Comparison of ENCODE assay signal across 16 mouse cellular contexts in the genomic region with DNA sequence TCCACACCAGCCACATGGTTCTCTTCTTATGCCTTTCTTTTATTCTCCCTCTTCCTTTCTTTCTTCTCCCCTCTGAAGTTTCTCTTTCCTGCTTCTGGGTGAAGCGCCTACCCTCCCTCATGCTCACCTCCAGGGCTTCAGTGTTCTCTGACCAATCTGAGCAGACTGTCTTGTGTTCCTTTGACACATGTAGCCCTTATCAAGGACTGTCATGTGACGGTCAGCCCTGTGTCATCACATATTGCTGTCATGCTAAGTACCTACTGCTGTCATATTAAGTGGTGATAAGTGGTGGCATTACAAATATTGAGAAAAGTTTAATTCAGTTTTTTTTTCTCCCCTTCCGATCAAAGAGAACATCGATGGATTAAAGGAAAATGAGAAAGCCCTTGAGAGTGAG. TPM values are rescaled to one million over a fixed set of nuclear protein-coding genes. Genes with fewer than 3 reads are reported as not detected.
DNase-seq lines count a peak whose midpoint lies in the region; ATAC-seq and TF ChIP-seq lines count a peak whose summit lies in the region.
"Had no signal": no experiment of that assay in that cellular context is flagged by ENCODE, and none has a peak within 500 bp of the region (broad histone marks: within the 10 kb centered on the region; RNA-seq: fewer than 3 reads in every experiment).

No protein-coding gene starts in this region.

- no peak for ATAC-seq in kidney, postnatal 0 days (replicated peaks; ENCODE audit: low FRiP score, low read depth)
- ATAC-seq in liver, embryonic 14.5 days (ENCODE audit: insufficient read depth) = peak; percentile 54; the same call in 1 of the 2 replicates
- no peak for ATAC-seq in forebrain, embryonic 12.5 days (ENCODE audit: low FRiP score)
- ATAC-seq in stomach, postnatal 0 days (ENCODE audit: low FRiP score, low TSS enrichment) = no peak
- ATAC-seq: midbrain, embryonic 13.5 days had no signal

- no peak for TF ChIP-seq POLR2A in MEL (IDR thresholded peaks at IDR 0.05; ENCODE audit: control insufficient read depth in 1 of 2, insufficient read depth in 1 of 2, low read depth in 1 of 2, low read length in 2 of 2, poor library complexity in 1 of 2)

- peaks cover 2% of the 10 kb centered on the region for H3K79me2 ChIP-seq in MEL (ENCODE audit: control insufficient read depth, insufficient read depth, low read length, poor library complexity)

- WGBS in kidney, postnatal 0 days = 80% methylated on average over 4 of the region's 4 CpGs
- 52% methylated on average over 4 of the region's 4 CpGs for WGBS in liver, embryonic 14.5 days (ENCODE audit: insufficient replicate concordance)
- 84% methylated on average over 4 of the region's 4 CpGs for WGBS in forebrain, embryonic 12.5 days
- WGBS in stomach, postnatal 0 days = 72% methylated on average over 4 of the region's 4 CpGs

- H3K9ac ChIP-seq in kidney, postnatal 0 days (ENCODE audit: low read depth, low read length) = no peak overlapping the region
- no peak overlapping the region for H3K9ac ChIP-seq in MEL (ENCODE audit: control insufficient read depth, low read depth, low read length, poor library complexity, severe bottlenecking)
- H3K9ac ChIP-seq in liver, embryonic 14.5 days (replicated peaks) = no peak overlapping the region
- H3K9ac ChIP-seq in forebrain, embryonic 12.5 days = no peak overlapping the region
- no peak overlapping the region for H3K9ac ChIP-seq in stomach, postnatal 0 days (ENCODE audit: low read length)
- H3K9ac ChIP-seq: hindbrain, embryonic 15.5 days; midbrain, embryonic 13.5 days; neural tube, embryonic 12.5 days; stomach, embryonic 15.5 days had no signal

- no peak for TF ChIP-seq RAD21 in MEL (IDR thresholded peaks at IDR 0.05; ENCODE audit: low read depth, low read length)

- peaks cover 32% of the 10 kb centered on the region for H3K4me1 ChIP-seq in kidney, postnatal 0 days (replicated peaks; ENCODE audit: insufficient read depth, low read length)
- peaks cover 13 to 21% of the 10 kb centered on the region in 2 experiments for H3K4me1 ChIP-seq in MEL (ENCODE audit: control insufficient read depth in 1 of 2, insufficient read depth in 2 of 2, low read length in 2 of 2)
- peaks cover 8 to 34% of the 10 kb centered on the region in 2 experiments for H3K4me1 ChIP-seq in liver, embryonic 14.5 days (replicated peaks; ENCODE audit: control insufficient read depth in 2 of 2, insufficient read depth in 2 of 2, low read length in 1 of 2)
- peaks cover 40% of the 10 kb centered on the region for H3K4me1 ChIP-seq in forebrain, embryonic 12.5 days
- H3K4me1 ChIP-seq in stomach, postnatal 0 days (replicated peaks; ENCODE audit: control insufficient read depth, insufficient read depth) = peaks cover 13% of the 10 kb centered on the region

- H3K4me3 ChIP-seq in gastrocnemius, adult 2 months = no peak overlapping the region
- H3K4me3 ChIP-seq in kidney, postnatal 0 days (replicated peaks; ENCODE audit: low read depth, low read length) = no peak overlapping the region
- H3K4me3 ChIP-seq in MEL (ENCODE audit: control insufficient read depth in 1 of 2, insufficient read depth in 1 of 2, low read depth in 2 of 2, low read length in 2 of 2) = peak overlapping the region in 1 of 2 experiments; percentile 89; a peak in 1 of 4 replicates
- no peak overlapping the region for H3K4me3 ChIP-seq in liver, embryonic 14.5 days (ENCODE audit: insufficient read depth in 1 of 2, low read depth in 2 of 2, low read length in 2 of 2)
- no peak overlapping the region for H3K4me3 ChIP-seq in forebrain, embryonic 12.5 days (replicated peaks)
- no peak overlapping the region for H3K4me3 ChIP-seq in stomach, postnatal 0 days (ENCODE audit: low read depth, low read length)
- H3K4me3 ChIP-seq: hindbrain, embryonic 15.5 days; midbrain, embryonic 13.5 days; neural tube, embryonic 12.5 days; stomach, embryonic 15.5 days had no signal

- peak overlapping the region; percentile 79 for H3K27ac ChIP-seq in gastrocnemius, adult 2 months
- 0 out of 2 replicates have a peak overlapping the region, but pooled peaks have one; percentile 20 for H3K27ac ChIP-seq in kidney, postnatal 0 days
- H3K27ac ChIP-seq in MEL (ENCODE audit: control insufficient read depth, low read depth, low read length) = no peak overlapping the region; the same call in 1 of the 2 replicates
- no peak overlapping the region for H3K27ac ChIP-seq in liver, embryonic 14.5 days
- no peak overlapping the region for H3K27ac ChIP-seq in forebrain, embryonic 12.5 days
- H3K27ac ChIP-seq in stomach, postnatal 0 days (replicated peaks) = no peak overlapping the region
- H3K27ac ChIP-seq: hindbrain, embryonic 15.5 days; midbrain, embryonic 13.5 days; neural tube, embryonic 12.5 days; stomach, embryonic 15.5 days had no signal

- no peak overlapping the region for H3K4me2 ChIP-seq in kidney, postnatal 0 days (ENCODE audit: low read length)
- H3K4me2 ChIP-seq in liver, embryonic 14.5 days (ENCODE audit: low read depth) = no peak overlapping the region
- H3K4me2 ChIP-seq in forebrain, embryonic 12.5 days = no peak overlapping the region
- no peak overlapping the region for H3K4me2 ChIP-seq in stomach, postnatal 0 days (replicated peaks; ENCODE audit: low read depth)
- H3K4me2 ChIP-seq: hindbrain, embryonic 15.5 days; midbrain, embryonic 13.5 days; neural tube, embryonic 12.5 days; stomach, embryonic 15.5 days had no signal

- DNase-seq in gastrocnemius, adult 2 months = no peak
- no peak for DNase-seq in gastrocnemius, adult 8-10 months (ENCODE audit: low spot score in 2 of 2)
- DNase-seq in kidney, postnatal 0 days (ENCODE audit: low spot score) = no peak
- no peak for DNase-seq in kidney, postnatal 4 days
- DNase-seq in MEL (ENCODE audit: low read depth, low spot score) = peak; percentile 23
- DNase-seq in liver, embryonic 14.5 days (ENCODE audit: low read depth in 3 of 3, low spot score in 3 of 3) = no peak
- no peak for DNase-seq in stomach, postnatal 0 days (ENCODE audit: low spot score)
- DNase-seq: adrenal gland, postnatal 10 days; cerebellum, adult 9-11 months; embryo, embryonic 11 days; left cerebral cortex, postnatal 4 days had no signal

- H3K9me3 ChIP-seq in kidney, postnatal 0 days (replicated peaks; ENCODE audit: low read length) = no peaks in the 10 kb centered on the region
- H3K9me3 ChIP-seq in MEL (replicated peaks; ENCODE audit: insufficient read depth, low read length) = no peaks in the 10 kb centered on the region
- no peaks in the 10 kb centered on the region for H3K9me3 ChIP-seq in liver, embryonic 14.5 days (ENCODE audit: control insufficient read depth, low read length)
- no peaks in the 10 kb centered on the region for H3K9me3 ChIP-seq in forebrain, embryonic 12.5 days
- no peaks in the 10 kb centered on the region for H3K9me3 ChIP-seq in stomach, postnatal 0 days (ENCODE audit: control insufficient read depth, low read length)
- H3K9me3 ChIP-seq: hindbrain, embryonic 15.5 days; midbrain, embryonic 13.5 days; neural tube, embryonic 12.5 days; stomach, embryonic 15.5 days had no signal

- H3K27me3 ChIP-seq in kidney, postnatal 0 days (ENCODE audit: insufficient read depth, low read length) = no peaks in the 10 kb centered on the region
- no peaks in the 10 kb centered on the region for H3K27me3 ChIP-seq in MEL (ENCODE audit: control insufficient read depth in 1 of 2, insufficient read depth in 2 of 2, low read length in 2 of 2)
- H3K27me3 ChIP-seq in liver, embryonic 14.5 days (ENCODE audit: control insufficient read depth, insufficient read depth, low read length) = no peaks in the 10 kb centered on the region
- H3K27me3 ChIP-seq in forebrain, embryonic 12.5 days = no peaks in the 10 kb centered on the region
- no peaks in the 10 kb centered on the region for H3K27me3 ChIP-seq in stomach, postnatal 0 days (ENCODE audit: control insufficient read depth, insufficient read depth, low read length)
- H3K27me3 ChIP-seq: hindbrain, embryonic 15.5 days; midbrain, embryonic 13.5 days; neural tube, embryonic 12.5 days; stomach, embryonic 15.5 days had no signal

- intact Hi-C loops in gastrocnemius, adult 2 months (cut with DNase I) = no loop called here

- no peak for TF ChIP-seq CTCF in gastrocnemius, adult 2 months (IDR thresholded peaks at IDR 0.05)
- no peak for TF ChIP-seq CTCF in kidney, postnatal 0 days (IDR thresholded peaks at IDR 0.05; ENCODE audit: low read depth)
- TF ChIP-seq CTCF in MEL (IDR thresholded peaks at IDR 0.05 in 2 of 3, conservative IDR thresholded peaks at IDR 0.05 in 1 of 3; ENCODE audit: control insufficient read depth in 1 of 3, insufficient read depth in 1 of 3, low read depth in 2 of 3, low read length in 3 of 3, poor library complexity in 1 of 3, severe bottlenecking in 1 of 3) = no peak
- no peak for TF ChIP-seq CTCF in liver, embryonic 14.5 days (IDR thresholded peaks at IDR 0.05; ENCODE audit: low read depth)
- TF ChIP-seq CTCF in stomach, postnatal 0 days (IDR thresholded peaks at IDR 0.05; ENCODE audit: low read depth) = no peak

- no peaks in the 10 kb centered on the region for H3K36me3 ChIP-seq in kidney, postnatal 0 days (ENCODE audit: insufficient read depth, low read length)
- H3K36me3 ChIP-seq in MEL (ENCODE audit: control insufficient read depth in 1 of 2, insufficient read depth in 2 of 2, low read length in 2 of 2) = peaks cover 0 to 25% of the 10 kb centered on the region in 2 experiments; a peak in 2 of 4 replicates
- no peaks in the 10 kb centered on the region for H3K36me3 ChIP-seq in liver, embryonic 14.5 days (replicated peaks; ENCODE audit: control insufficient read depth, insufficient read depth, low read depth)
- no peaks in the 10 kb centered on the region for H3K36me3 ChIP-seq in forebrain, embryonic 12.5 days (replicated peaks)
- H3K36me3 ChIP-seq in stomach, postnatal 0 days (ENCODE audit: control insufficient read depth, insufficient read depth, low read length) = no peaks in the 10 kb centered on the region
- H3K36me3 ChIP-seq: hindbrain, embryonic 15.5 days; midbrain, embryonic 13.5 days; neural tube, embryonic 12.5 days; stomach, embryonic 15.5 days had no signal

- TF ChIP-seq EP300 in MEL (IDR thresholded peaks at IDR 0.05; ENCODE audit: low read depth in 1 of 2, low read length in 2 of 2) = no peak
- no peak for TF ChIP-seq EP300 in liver, embryonic 14.5 days (IDR thresholded peaks at IDR 0.05; ENCODE audit: low read depth)
- TF ChIP-seq EP300 in stomach, postnatal 0 days (optimal IDR thresholded peaks at IDR 0.05) = no peak

TF ChIP-seq in MEL, 35 proteins besides CTCF, POLR2A, EP300 and RAD21 (continues in another document):
- no peak for TF ChIP-seq NELFE (IDR thresholded peaks at IDR 0.05; ENCODE audit: low read depth, low read length)

RNA-seq across cellular contexts. Expression of a gene that starts 28.5 kb away (rescaled TPM):
- total RNA-seq in gastrocnemius, adult 2 months (2021) = 10 to 100 TPM; 15.1 to 16.2 TPM
- total RNA-seq in gastrocnemius, adult 8-10 months (2022) = 10 to 100 TPM; 10.3 to 16.6 (median 13.4) TPM
- 7.1 and 7.6 TPM in 2 replicates for polyA plus RNA-seq in kidney, postnatal 0 days (2015; fragmentation: Nextera tagmentation; extraction: Ambion mirVana)
- total RNA-seq in MEL (2012; rRNA removed) = 1.5 and 1.9 TPM in 2 replicates
- polyA plus RNA-seq in MEL (2012; ENCODE audit: insufficient read depth in 1 of 2, insufficient read length in 2 of 2, low read depth in 1 of 2, low replicate concordance in 2 of 2, missing spikeins in 1 of 2) = 1 to 10 TPM in 1 of 2 experiments, not detected in 1; 5.7 TPM
- 1.8 TPM in 2 replicates for polyA plus RNA-seq in liver, embryonic 14.5 days (2012; rRNA removed)
- polyA plus RNA-seq in liver, embryonic 14.5 days (2014; fragmentation: Nextera tagmentation; extraction: Ambion mirVana) = 1.8 and 2.2 TPM in 2 replicates
- 29.0 and 31.6 TPM in 2 replicates for polyA plus RNA-seq in forebrain, embryonic 12.5 days (2016; fragmentation: Nextera tagmentation; extraction: Ambion mirVana)
- 4.0 and 4.3 TPM in 2 replicates for polyA plus RNA-seq in stomach, postnatal 0 days (2015; fragmentation: Nextera tagmentation; extraction: Ambion mirVana)

Comparison
In these comparisons a context has a peak if more than half of its experiments do, and no peak if none do; other contexts are left out.
1. H3K27ac ChIP-seq: peak in gastrocnemius, adult 2 months (single experiment) and kidney, postnatal 0 days (single experiment); none in MEL (single experiment), liver, embryonic 14.5 days (single experiment), forebrain, embryonic 12.5 days (single experiment) and stomach, postnatal 0 days (single experiment).